Mouse (Mus musculus) embryonic fibroblast, embryonic 13.5 days (primary cell): ENCODE data around the gene Cmpk1. TPM values are rescaled to one million over a fixed set of nuclear protein-coding genes. Genes with fewer than 3 reads are reported as not detected.
A peak's percentile ranks its signal among the peaks of the same experiment; 100 is the strongest.
"Not testable (repeated sequence)": the region's sequence is repeated elsewhere in the genome, so short reads cannot be mapped to it uniquely, and the experiment has no call there.

Source experiments
- H3K27ac ChIP-seq: 2 replicates; pipeline ENCODE4 v1.5.1; 2012; ENCODE audit warnings: low read length, control low read depth, inconsistent platforms; ENCODE audit not compliant: insufficient read depth
- H3K4me1 ChIP-seq: 2 replicates; pipeline ENCODE4 v1.6.1; 2011; ENCODE audit warnings: low read length; ENCODE audit not compliant: control insufficient read depth, insufficient read depth
- H3K4me3 ChIP-seq: 2 replicates; pipeline ENCODE4 v1.5.1; 2011; ENCODE audit warnings: mild to moderate bottlenecking, control low read depth, low read length; ENCODE audit not compliant: insufficient read depth
- CTCF ChIP-seq: IDR thresholded peaks from 2 replicates; pipeline ENCODE4 v1.5.1; 2011; ENCODE audit warnings: mild to moderate bottlenecking, control low read depth, low read length, moderate library complexity, borderline replicate concordance; ENCODE audit not compliant: insufficient read depth
- POLR2A ChIP-seq: IDR thresholded peaks from 2 replicates; pipeline ENCODE4 v1.6.1; 2011; ENCODE audit warnings: low read depth, mild to moderate bottlenecking, control low read depth, low read length, moderate library complexity
- polyA plus RNA-seq: library from polyadenylated mRNA; stranded (reverse); fragments of >200 nt; gene quantifications from 2 replicates; pipeline ENCODE4 v1.2.4, GENCODE M21; 2011; ENCODE audit warnings: low read depth; ENCODE audit not compliant: missing spikeins, insufficient read length

The Cmpk1 gene
- polyA plus RNA-seq, 1 experiment = 105 TPM

DNA sequence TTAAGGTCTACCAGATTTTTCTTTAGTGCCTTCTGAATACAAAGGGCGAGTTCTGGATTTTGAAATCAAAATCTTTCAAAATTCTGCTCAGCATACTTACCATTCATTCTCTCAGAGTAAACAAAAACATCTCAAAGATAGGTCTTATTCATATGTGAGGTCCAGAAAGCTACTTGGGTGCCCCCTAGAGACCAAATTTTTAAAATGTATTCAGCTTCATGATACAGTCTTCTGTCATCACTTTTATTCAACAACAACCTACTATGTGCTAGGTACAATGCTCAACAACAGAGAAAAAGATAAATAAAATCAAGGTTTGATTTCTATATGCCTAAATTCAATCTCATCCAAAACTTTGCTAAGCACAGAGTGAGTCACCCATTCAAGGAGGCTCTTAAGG, 4.0 kb downstream of the Cmpk1 start:
- Histone ChIP-seq H3K4me3 (no peak overlapping the region), H3K4me1 (peaks cover 2% of the 10 kb centered on the region; the same call in 1 of the 2 replicates), H3K27ac (no peak overlapping the region)
- no peak for TF ChIP-seq CTCF
- TF ChIP-seq POLR2A = no peak

DNA sequence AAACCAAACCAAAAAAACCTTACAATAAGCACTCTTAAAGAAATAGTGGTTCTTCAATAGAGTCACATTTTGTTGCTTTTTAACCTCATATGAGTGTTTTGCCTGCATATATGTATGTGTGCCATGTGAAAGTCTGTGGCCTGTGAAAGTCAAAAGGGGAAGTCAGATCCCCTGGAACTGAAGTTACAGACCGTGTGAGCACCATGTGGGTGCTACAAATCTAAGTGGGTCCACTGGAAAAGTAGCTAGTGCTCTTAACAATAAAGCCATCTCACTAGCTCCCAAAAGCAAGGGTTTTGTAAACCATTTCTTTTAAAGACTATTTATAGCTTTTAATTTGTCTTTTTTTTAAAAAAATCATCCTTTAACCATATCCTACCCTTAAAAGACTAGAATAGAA, 4.4 kb downstream of the Cmpk1 start:
- H3K27ac ChIP-seq = no peak overlapping the region
- peaks cover 2% of the 10 kb centered on the region; the same call in 1 of the 2 replicates for H3K4me1 ChIP-seq
- H3K4me3 ChIP-seq = no peak overlapping the region
- TF ChIP-seq CTCF (no peak), POLR2A (no peak)

DNA sequence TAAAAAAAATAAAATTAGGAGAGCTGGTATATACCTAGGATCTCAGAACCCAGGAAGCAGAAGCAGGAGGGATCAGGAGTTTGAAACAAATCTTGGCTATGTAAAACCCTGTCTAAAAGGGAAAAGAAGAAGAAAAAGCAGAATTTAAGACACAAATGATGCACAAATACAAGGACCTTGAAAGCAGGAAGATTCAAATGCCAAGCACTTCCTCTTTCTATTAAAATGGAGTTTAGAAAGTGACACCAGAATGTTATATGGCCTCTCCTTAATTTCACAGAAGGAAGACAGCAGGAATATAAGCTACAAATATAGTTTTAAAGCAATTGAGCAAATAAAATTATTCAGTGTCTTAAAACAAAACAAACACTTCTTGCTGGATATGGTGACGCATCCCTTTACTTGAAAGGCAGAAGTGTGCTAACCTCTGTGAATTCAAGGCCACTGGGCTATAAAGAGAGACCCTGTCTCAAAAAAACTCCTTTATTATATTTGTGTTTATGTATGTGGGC, 13.8 kb downstream of the Cmpk1 start:
- no peaks in the 10 kb centered on the region for H3K4me1 ChIP-seq
- TF ChIP-seq CTCF (no peak), POLR2A (no peak)
- no peak overlapping the region for H3K27ac ChIP-seq
- no peak overlapping the region for H3K4me3 ChIP-seq

DNA sequence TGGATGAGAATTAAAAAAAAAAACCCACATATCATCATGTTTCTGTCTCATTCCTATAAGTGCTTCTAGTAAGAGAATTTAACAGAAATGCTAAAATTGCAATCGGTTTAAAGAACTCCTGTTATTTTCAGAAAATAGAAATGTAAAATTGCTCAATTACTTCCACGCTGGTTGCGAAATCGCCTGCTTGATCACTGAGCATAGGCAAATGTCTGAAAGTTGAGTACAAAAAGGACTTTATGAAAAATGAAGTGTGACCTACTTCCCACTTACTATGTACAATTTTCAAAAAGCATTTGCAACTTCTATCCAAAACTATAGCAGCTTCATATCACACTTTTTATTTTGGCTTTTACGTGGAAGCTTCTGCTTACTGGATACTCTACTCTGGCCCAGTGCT, 16.3 kb downstream of the Cmpk1 start:
- H3K4me3 ChIP-seq = no peak overlapping the region
- H3K4me1 ChIP-seq = no peaks in the 10 kb centered on the region
- no peak overlapping the region for H3K27ac ChIP-seq
- TF ChIP-seq CTCF (no peak), POLR2A (no peak)

DNA sequence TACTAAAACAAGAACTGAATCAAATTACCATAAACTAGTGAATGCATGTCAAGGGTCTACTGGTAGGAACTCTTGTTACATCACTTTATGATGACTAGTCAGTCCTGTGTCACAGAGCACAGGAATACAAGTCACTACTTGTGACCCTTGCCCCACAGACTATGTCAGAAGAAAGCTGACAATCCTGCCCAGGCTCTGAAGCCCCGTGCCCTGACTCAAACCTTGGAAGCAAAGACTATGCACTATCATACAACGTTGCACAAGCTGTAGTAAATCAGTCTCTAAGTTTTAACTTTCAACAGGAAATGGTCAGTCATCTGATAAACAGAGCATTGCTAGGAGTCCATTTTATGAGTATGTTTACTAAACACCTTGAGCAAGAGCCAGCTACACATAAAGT, 26.2 kb downstream of the Cmpk1 start:
- H3K27ac ChIP-seq, H3K4me3 ChIP-seq: not testable (repeated sequence)
- peaks cover 13% of the 10 kb centered on the region for H3K4me1 ChIP-seq

DNA sequence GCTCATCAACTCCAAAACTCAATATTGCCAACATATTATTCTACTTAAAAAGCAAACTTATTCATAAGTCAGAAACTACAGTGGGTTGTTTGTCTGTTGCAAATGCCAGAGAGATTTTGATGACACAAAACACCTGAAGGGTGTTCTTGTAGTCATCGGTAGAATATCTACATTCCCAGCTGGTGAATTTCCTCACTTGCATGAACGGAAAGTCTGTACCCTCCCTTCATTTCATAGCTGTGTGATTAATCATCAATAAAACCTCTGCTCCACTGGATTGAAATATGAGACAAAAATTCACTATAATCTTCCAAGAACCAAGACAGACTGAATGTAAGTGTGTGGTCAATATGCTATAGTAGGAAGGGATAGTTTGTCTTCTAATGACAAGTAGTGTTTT, 27.5 kb downstream of the Cmpk1 start:
- Histone ChIP-seq H3K27ac (peak overlapping the region; percentile 61; the same call in 1 of the 2 replicates), H3K4me3 (no peak overlapping the region), H3K4me1 (peaks cover 13% of the 10 kb centered on the region)
- TF ChIP-seq POLR2A = no peak
- TF ChIP-seq CTCF = no peak

DNA sequence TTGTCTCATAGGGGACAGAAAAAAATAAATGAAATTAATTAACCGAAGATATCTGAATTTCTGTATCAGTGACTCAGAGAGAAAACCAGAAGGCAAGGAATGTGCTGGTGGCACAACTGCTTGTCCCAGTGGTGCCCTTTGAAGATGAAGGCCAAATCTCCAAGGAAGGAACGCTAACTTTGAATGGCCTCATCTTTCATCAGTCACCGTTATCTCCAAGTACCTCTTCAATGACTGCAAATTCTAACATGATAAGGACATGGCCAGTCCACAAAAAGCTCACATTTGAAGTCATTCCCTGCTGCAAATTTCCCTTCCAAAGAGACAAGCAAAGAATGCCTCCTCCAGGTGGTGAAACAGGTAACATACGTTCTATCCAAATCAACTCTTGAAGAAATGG, 28.3 kb downstream of the Cmpk1 start:
- TF ChIP-seq POLR2A (no peak), CTCF (no peak)
- Histone ChIP-seq H3K4me1 (peaks cover 13% of the 10 kb centered on the region), H3K27ac (peak overlapping the region; percentile 61), H3K4me3 (no peak overlapping the region)

GRCm38 (mm10) chr4:114958231-114958630, 28.8 kb downstream of the Cmpk1 start:
- Histone ChIP-seq H3K27ac (0 out of 2 replicates have a peak overlapping the region, but pooled peaks have one; percentile 11), H3K4me1 (peaks cover 13% of the 10 kb centered on the region), H3K4me3 (no peak overlapping the region)
- no peak for TF ChIP-seq CTCF
- no peak for TF ChIP-seq POLR2A

DNA sequence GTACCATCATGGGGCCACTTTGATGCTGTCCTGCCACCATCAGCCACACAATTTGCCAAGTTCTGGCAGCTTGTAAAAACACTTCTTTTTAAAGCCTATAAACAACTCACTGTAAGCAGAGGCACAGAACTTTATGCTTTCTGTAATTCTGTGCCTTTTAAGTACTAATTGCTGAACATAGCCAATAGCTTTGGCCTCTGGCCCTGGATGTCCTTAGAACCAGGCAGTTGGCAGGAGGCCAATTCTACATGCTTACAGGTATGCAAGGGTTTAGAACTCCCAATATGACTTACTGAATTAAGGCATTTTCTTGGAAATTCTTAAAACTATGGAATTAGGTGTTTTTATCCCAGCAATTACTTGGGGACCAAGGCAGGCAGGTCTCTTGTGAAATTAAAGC, 29.6 kb downstream of the Cmpk1 start:
- Histone ChIP-seq H3K27ac (no peak overlapping the region), H3K4me3 (no peak overlapping the region), H3K4me1 (peaks cover 13% of the 10 kb centered on the region)
- TF ChIP-seq POLR2A (no peak), CTCF (no peak)

DNA sequence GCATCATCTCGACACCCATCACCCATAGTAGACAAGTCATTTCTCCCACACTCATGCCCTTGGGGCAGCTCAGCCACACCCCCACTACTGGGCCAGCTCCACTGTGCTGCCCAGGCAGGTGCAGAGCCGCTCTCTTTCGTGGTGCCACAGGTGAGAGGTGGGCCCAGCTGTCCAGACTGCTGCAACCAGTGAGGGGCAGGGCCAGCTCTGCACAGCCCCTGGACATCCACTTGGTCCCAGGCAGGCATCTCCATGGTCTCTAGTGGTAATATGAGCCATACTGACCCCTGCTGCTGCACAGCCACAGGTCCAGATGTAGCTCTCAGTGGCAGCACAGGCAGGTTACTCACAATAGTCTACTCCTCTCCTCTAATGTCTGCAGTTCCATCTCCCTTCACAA, 33.9 kb downstream of the Cmpk1 start:
- Histone ChIP-seq H3K4me3 (no peak overlapping the region), H3K27ac (no peak overlapping the region), H3K4me1 (peaks cover 1% of the 10 kb centered on the region; the same call in 1 of the 2 replicates)
- no peak for TF ChIP-seq CTCF
- no peak for TF ChIP-seq POLR2A
